Mouse (Mus musculus): ENCODE data around the gene Bora. TPM values are rescaled to one million over a fixed set of nuclear protein-coding genes. Genes with fewer than 3 reads are reported as not detected.

Gene Bora
- polyA plus RNA-seq, 1 experiment = 2.2 TPM

GRCm38 (mm10) chr14:99041416-99041815, 4.6 kb upstream of the Bora start:
- H3K36me3 ChIP-seq (ENCODE audit: control insufficient read depth, insufficient read depth, low read length) = peaks cover 3% of the 10 kb centered on the region; the same call in 1 of the 2 replicates
- H3K27ac ChIP-seq (ENCODE audit: insufficient read depth, low read length) = no peak overlapping the region
- 19% methylated on average over 4 of the region's 4 CpGs for WGBS
- TF ChIP-seq POLR2A (IDR thresholded peaks at IDR 0.05; ENCODE audit: low read depth, low read length) (no peak), CTCF (IDR thresholded peaks at IDR 0.05; ENCODE audit: extremely low read depth, insufficient read depth, insufficient read length, insufficient replicate concordance) (no peak)
- H3K4me1 ChIP-seq (ENCODE audit: control insufficient read depth, insufficient read depth, insufficient read length) = peaks cover 3% of the 10 kb centered on the region; the same call in 1 of the 2 replicates
- H3K4me3 ChIP-seq (ENCODE audit: extremely low read depth, insufficient read depth, insufficient read length) = no peak overlapping the region
- no peaks in the 10 kb centered on the region for H3K27me3 ChIP-seq (ENCODE audit: control insufficient read depth, insufficient read depth, low read length)
- DNase-seq (ENCODE audit: low read depth in 1 of 2, low spot score in 2 of 2) = no peak

DNA sequence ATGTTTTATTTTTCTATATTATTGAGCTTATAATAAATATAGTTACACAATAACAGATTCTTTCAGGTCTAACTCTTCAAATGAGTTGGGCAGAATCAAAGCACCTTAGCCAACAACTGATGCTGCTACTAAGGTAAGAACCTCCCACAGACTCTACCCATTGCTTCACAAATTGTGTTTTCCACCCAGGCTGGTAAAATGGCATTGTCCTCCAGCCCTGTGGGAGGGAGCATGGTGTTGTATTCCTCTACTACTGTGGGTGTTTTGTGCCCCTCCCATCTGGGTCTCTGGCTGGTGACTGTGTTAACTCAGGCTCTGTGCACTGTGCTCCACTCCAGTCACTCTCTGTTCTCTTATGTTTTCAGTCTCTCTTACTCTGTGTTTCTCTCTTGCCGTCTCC, 2.5 kb upstream of the Bora start:
- Histone ChIP-seq H3K4me3 (ENCODE audit: extremely low read depth, insufficient read depth, insufficient read length) (no peak overlapping the region), H3K4me1 (ENCODE audit: control insufficient read depth, insufficient read depth, insufficient read length) (peaks cover 3% of the 10 kb centered on the region; the same call in 1 of the 2 replicates), H3K27me3 (ENCODE audit: control insufficient read depth, insufficient read depth, low read length) (no peaks in the 10 kb centered on the region), H3K27ac (ENCODE audit: insufficient read depth, low read length) (no peak overlapping the region), H3K36me3 (ENCODE audit: control insufficient read depth, insufficient read depth, low read length) (no peaks in the 10 kb centered on the region; the same call in 1 of the 2 replicates)
- 52% methylated on average over 1 of the region's 1 CpGs for WGBS
- TF ChIP-seq POLR2A (IDR thresholded peaks at IDR 0.05; ENCODE audit: low read depth, low read length) = no peak
- no peak for DNase-seq (ENCODE audit: low read depth in 1 of 2, low spot score in 2 of 2)

DNA sequence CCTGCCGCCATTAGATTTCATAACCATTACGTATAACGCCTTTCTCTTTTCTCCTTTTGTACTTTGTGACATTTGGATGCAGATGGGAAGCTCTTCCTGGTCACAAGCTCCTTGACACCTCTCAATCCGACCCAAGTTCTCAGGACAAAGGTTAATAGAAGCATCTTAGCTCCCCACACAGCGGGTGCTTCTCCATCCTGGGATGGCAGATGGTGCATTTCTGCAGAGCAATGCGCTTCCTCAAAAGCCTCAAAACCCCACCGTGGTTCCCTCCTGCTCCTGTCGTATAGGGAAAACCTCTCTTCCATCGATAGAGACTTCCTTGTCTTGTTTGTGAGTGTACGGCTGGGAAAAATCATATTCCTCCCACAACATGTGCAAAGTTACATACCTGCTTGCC, 1.9 kb upstream of the Bora start:
- no peak overlapping the region for H3K4me3 ChIP-seq (ENCODE audit: extremely low read depth, insufficient read depth, insufficient read length)
- H3K27me3 ChIP-seq (ENCODE audit: control insufficient read depth, insufficient read depth, low read length) = no peaks in the 10 kb centered on the region
- 44% methylated on average over 10 of the region's 10 CpGs for WGBS
- DNase-seq (ENCODE audit: low read depth in 1 of 2, low spot score in 2 of 2) = no peak
- H3K27ac ChIP-seq (ENCODE audit: insufficient read depth, low read length) = no peak overlapping the region
- no peaks in the 10 kb centered on the region; the same call in 1 of the 2 replicates for H3K36me3 ChIP-seq (ENCODE audit: control insufficient read depth, insufficient read depth, low read length)
- H3K4me1 ChIP-seq (ENCODE audit: control insufficient read depth, insufficient read depth, insufficient read length) = peaks cover 3% of the 10 kb centered on the region; the same call in 1 of the 2 replicates
- TF ChIP-seq POLR2A (IDR thresholded peaks at IDR 0.05; ENCODE audit: low read depth, low read length) = no peak
- TF ChIP-seq CTCF (IDR thresholded peaks at IDR 0.05; ENCODE audit: extremely low read depth, insufficient read depth, insufficient read length, insufficient replicate concordance) = no peak

GRCm38 (mm10) chr14:99044718-99045117, 1.3 kb upstream of the Bora start:
- no peak overlapping the region for H3K27ac ChIP-seq (ENCODE audit: insufficient read depth, low read length)
- no peaks in the 10 kb centered on the region for H3K27me3 ChIP-seq (ENCODE audit: control insufficient read depth, insufficient read depth, low read length)
- no peak for DNase-seq (ENCODE audit: low read depth in 1 of 2, low spot score in 2 of 2)
- TF ChIP-seq CTCF (IDR thresholded peaks at IDR 0.05; ENCODE audit: extremely low read depth, insufficient read depth, insufficient read length, insufficient replicate concordance) (no peak), POLR2A (IDR thresholded peaks at IDR 0.05; ENCODE audit: low read depth, low read length) (no peak)
- no peaks in the 10 kb centered on the region for H3K36me3 ChIP-seq (ENCODE audit: control insufficient read depth, insufficient read depth, low read length)
- H3K4me1 ChIP-seq (ENCODE audit: control insufficient read depth, insufficient read depth, insufficient read length) = peaks cover 3% of the 10 kb centered on the region; the same call in 1 of the 2 replicates
- WGBS = 9% methylated on average over 5 of the region's 5 CpGs
- H3K4me3 ChIP-seq (ENCODE audit: extremely low read depth, insufficient read depth, insufficient read length) = no peak overlapping the region

DNA sequence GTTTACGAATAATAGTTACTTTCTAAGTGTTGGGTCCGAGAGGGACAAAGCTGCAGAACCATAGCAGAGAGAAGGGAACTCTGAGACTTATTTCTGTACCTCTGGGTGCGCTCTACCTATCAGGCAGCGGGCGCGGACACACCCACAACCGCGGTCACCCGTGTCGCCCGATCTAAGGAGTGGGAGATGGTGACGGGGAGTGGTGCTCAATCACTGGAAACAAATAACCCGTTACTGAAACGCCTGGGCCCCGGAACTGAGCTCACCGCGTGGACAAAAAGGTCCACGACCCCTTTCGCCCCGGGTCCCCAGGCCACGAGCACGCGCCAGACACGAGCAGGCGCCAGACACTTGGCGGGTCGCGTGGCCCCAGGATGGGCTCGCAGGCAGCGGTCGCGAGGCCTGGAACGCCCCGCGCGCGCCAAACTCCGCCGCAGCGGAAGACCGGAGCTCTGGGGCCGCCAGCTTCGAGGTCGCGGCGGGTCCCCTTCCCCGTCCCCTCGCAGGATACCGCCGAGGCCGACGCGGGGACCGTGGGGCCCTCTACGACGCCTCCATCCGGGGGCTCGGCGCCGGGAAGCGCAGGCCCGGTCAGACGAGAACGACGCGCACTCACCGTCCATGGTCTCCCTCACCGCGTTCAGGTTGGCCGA, 518 bp upstream of the Bora start:
- peak; percentile 12 to 41 for DNase-seq (ENCODE audit: low read depth in 1 of 2, low spot score in 2 of 2)
- no peaks in the 10 kb centered on the region for H3K27me3 ChIP-seq (ENCODE audit: control insufficient read depth, insufficient read depth, low read length)
- peak overlapping the region; percentile 90 for H3K27ac ChIP-seq (ENCODE audit: insufficient read depth, low read length)
- peaks cover 3% of the 10 kb centered on the region; the same call in 1 of the 2 replicates for H3K4me1 ChIP-seq (ENCODE audit: control insufficient read depth, insufficient read depth, insufficient read length)
- TF ChIP-seq CTCF (IDR thresholded peaks at IDR 0.05; ENCODE audit: extremely low read depth, insufficient read depth, insufficient read length, insufficient replicate concordance) (no peak), POLR2A (IDR thresholded peaks at IDR 0.05; ENCODE audit: low read depth, low read length) (no peak)
- WGBS = under 1% methylated on average over 69 of the region's 70 CpGs
- peak overlapping the region; percentile 91 for H3K4me3 ChIP-seq (ENCODE audit: extremely low read depth, insufficient read depth, insufficient read length)
- no peaks in the 10 kb centered on the region for H3K36me3 ChIP-seq (ENCODE audit: control insufficient read depth, insufficient read depth, low read length)

- DNase-seq (ENCODE audit: low read depth in 1 of 2, low spot score in 2 of 2) = no peak
- under 1% methylated on average over 15 of the region's 15 CpGs for WGBS
- peak overlapping the region; percentile 74 for H3K27ac ChIP-seq (ENCODE audit: insufficient read depth, low read length)
Measured at GRCm38 (mm10) chr14:99046782-99047181, 760 bp downstream of the Bora start.

GRCm38 (mm10) chr14:99058959-99059586, 13.1 kb downstream of the Bora start:
- WGBS = 94% methylated on average over 7 of the region's 7 CpGs
- no peak overlapping the region for H3K4me3 ChIP-seq (ENCODE audit: extremely low read depth, insufficient read depth, insufficient read length)
- no peaks in the 10 kb centered on the region for H3K27me3 ChIP-seq (ENCODE audit: control insufficient read depth, insufficient read depth, low read length)
- no peaks in the 10 kb centered on the region for H3K4me1 ChIP-seq (ENCODE audit: control insufficient read depth, insufficient read depth, insufficient read length)
- TF ChIP-seq POLR2A (IDR thresholded peaks at IDR 0.05; ENCODE audit: low read depth, low read length) = no peak
- TF ChIP-seq CTCF (IDR thresholded peaks at IDR 0.05; ENCODE audit: extremely low read depth, insufficient read depth, insufficient read length, insufficient replicate concordance) = no peak
- H3K27ac ChIP-seq (ENCODE audit: insufficient read depth, low read length) = no peak overlapping the region
- DNase-seq (ENCODE audit: low read depth in 1 of 2, low spot score in 2 of 2) = no peak
- H3K36me3 ChIP-seq (ENCODE audit: control insufficient read depth, insufficient read depth, low read length) = peaks cover 9% of the 10 kb centered on the region

More at GRCm38 (mm10) chr14:99046782-99047181, 760 bp downstream of the Bora start:
- Histone ChIP-seq H3K4me1 (ENCODE audit: control insufficient read depth, insufficient read depth, insufficient read length) (peaks cover 3% of the 10 kb centered on the region; the same call in 1 of the 2 replicates), H3K4me3 (ENCODE audit: extremely low read depth, insufficient read depth, insufficient read length) (peak overlapping the region; percentile 91), H3K36me3 (ENCODE audit: control insufficient read depth, insufficient read depth, low read length) (peaks cover 1% of the 10 kb centered on the region; the same call in 1 of the 2 replicates), H3K27me3 (ENCODE audit: control insufficient read depth, insufficient read depth, low read length) (no peaks in the 10 kb centered on the region)
- no peak for TF ChIP-seq POLR2A (IDR thresholded peaks at IDR 0.05; ENCODE audit: low read depth, low read length)
- TF ChIP-seq CTCF (IDR thresholded peaks at IDR 0.05; ENCODE audit: extremely low read depth, insufficient read depth, insufficient read length, insufficient replicate concordance) = no peak
